Mouse (Mus musculus) forebrain, embryonic 16.5 days (tissue): ENCODE results near the gene Gpc5. TPM values are rescaled to one million over a fixed set of nuclear protein-coding genes. Genes with fewer than 3 reads are reported as not detected.

Experiments
- ATAC-seq: fragments of 200-750 bp; cut with Nextera tagmentation; 2 replicates; pipeline ENCODE4 v1.8.0; 2017; ENCODE audit warnings: mild to moderate bottlenecking, moderate library complexity
- H3K27ac ChIP-seq: fragments of 300-500 bp; sonication (generic); 2 replicates; pipeline ENCODE4 v1.5.1; 2014; ENCODE audit warnings: low read length, control low read depth
- H3K27me3 ChIP-seq: fragments of 300-500 bp; sonication (generic); replicated peaks from 2 replicates; pipeline ENCODE4 v1.6.1; 2014; ENCODE audit warnings: low read length; ENCODE audit not compliant: control insufficient read depth, insufficient read depth
- H3K36me3 ChIP-seq: fragments of 300-500 bp; sonication (generic); 2 replicates; pipeline ENCODE4 v1.6.1; 2014; ENCODE audit not compliant: control insufficient read depth, insufficient read depth
- H3K4me1 ChIP-seq: fragments of 300-500 bp; sonication (generic); replicated peaks from 2 replicates; pipeline ENCODE4 v1.6.1; 2014; ENCODE audit warnings: low read length; ENCODE audit not compliant: control insufficient read depth, insufficient read depth
- H3K4me2 ChIP-seq: fragments of 300-500 bp; sonication (generic); 2 replicates; pipeline ENCODE4 v1.6.1; 2014; ENCODE audit warnings: mild to moderate bottlenecking, low read length, control low read depth
- H3K4me3 ChIP-seq: fragments of 300-500 bp; sonication (generic); replicated peaks from 2 replicates; pipeline ENCODE4 v1.5.1; 2014; ENCODE audit warnings: mild to moderate bottlenecking, low read length, control low read depth
- H3K9ac ChIP-seq: fragments of 300-500 bp; sonication (generic); replicated peaks from 2 replicates; pipeline ENCODE4 v1.6.1; 2014; ENCODE audit warnings: low read depth, low read length, control low read depth
- H3K9me3 ChIP-seq: fragments of 300-500 bp; sonication (generic); 2 replicates; pipeline ENCODE4 v1.6.1; 2016; ENCODE audit warnings: low read length; ENCODE audit not compliant: control insufficient read depth
- WGBS: fragments of 180-500 bp; shearing (Covaris S2); extraction: QIAGEN DNeasy Blood & Tissue Kit; methylation state at CpG from one replicate; pipeline ENCODE4 v1.1.7; 2014; 5-methylcytosine and 5-hydroxymethylcytosine counted together
- polyA plus RNA-seq: library from polyadenylated mRNA; unstranded; fragments of >200 nt; fragmentation: Nextera tagmentation; extraction: Ambion mirVana; gene quantifications from 2 replicates; pipeline ENCODE4 v1.2.1, GENCODE M21; 2015

Gene Gpc5
- polyA plus RNA-seq, 1 experiment from 2014 or later: 3.1 TPM

GRCm38 (mm10) chr14:115269703-115270402 is 177.8 kb downstream of the Gpc5 start:
- WGBS: 79% methylated on average over 6 of the region's 6 CpGs
- H3K36me3 ChIP-seq: no peaks in the 10 kb centered on the region
- H3K27ac ChIP-seq: no peak overlapping the region
- ATAC-seq: peak; percentile 74
- H3K4me1 ChIP-seq: no peaks in the 10 kb centered on the region
- H3K9ac ChIP-seq: no peak overlapping the region
- no peak overlapping the region for H3K4me3 ChIP-seq
- H3K9me3 ChIP-seq: no peaks in the 10 kb centered on the region
- H3K27me3 ChIP-seq: no peaks in the 10 kb centered on the region
- H3K4me2 ChIP-seq: no peak overlapping the region

GRCm38 (mm10) chr14:115270445-115270844 is 178.4 kb downstream of the Gpc5 start:
- Histone ChIP-seq H3K9me3 (no peaks in the 10 kb centered on the region), H3K27me3 (no peaks in the 10 kb centered on the region), H3K9ac (no peak overlapping the region), H3K4me2 (no peak overlapping the region), H3K27ac (no peak overlapping the region), H3K4me3 (no peak overlapping the region), H3K36me3 (no peaks in the 10 kb centered on the region), H3K4me1 (no peaks in the 10 kb centered on the region)
- 73% methylated on average over 6 of the region's 6 CpGs for WGBS
- peak; percentile 64; the same call in 1 of the 2 replicates for ATAC-seq

- Histone ChIP-seq H3K4me3 (no peak overlapping the region), H3K9ac (no peak overlapping the region), H3K27ac (no peak overlapping the region), H3K4me2 (no peak overlapping the region), H3K36me3 (no peaks in the 10 kb centered on the region), H3K27me3 (no peaks in the 10 kb centered on the region), H3K4me1 (no peaks in the 10 kb centered on the region), H3K9me3 (no peaks in the 10 kb centered on the region)
- ATAC-seq: no peak
These were observed 190.8 kb downstream of the Gpc5 start for GRCm38 (mm10) chr14:115282782-115283181.

- Histone ChIP-seq H3K4me1 (no peaks in the 10 kb centered on the region), H3K27ac (no peak overlapping the region), H3K9me3 (no peaks in the 10 kb centered on the region), H3K27me3 (no peaks in the 10 kb centered on the region), H3K4me3 (no peak overlapping the region), H3K36me3 (no peaks in the 10 kb centered on the region), H3K9ac (no peak overlapping the region), H3K4me2 (no peak overlapping the region)
- WGBS: 89% methylated on average over 2 of the region's 2 CpGs
- ATAC-seq: no peak
These were observed 232.2 kb downstream of the Gpc5 start for GRCm38 (mm10) chr14:115324247-115324646.

- no peak overlapping the region for H3K27ac ChIP-seq
- no peaks in the 10 kb centered on the region for H3K36me3 ChIP-seq
- no peak for ATAC-seq
- H3K4me1 ChIP-seq: no peaks in the 10 kb centered on the region
- H3K27me3 ChIP-seq: no peaks in the 10 kb centered on the region
- no peak overlapping the region for H3K9ac ChIP-seq
- H3K9me3 ChIP-seq: no peaks in the 10 kb centered on the region
- WGBS: 62% methylated on average over 5 of the region's 5 CpGs
- no peak overlapping the region for H3K4me3 ChIP-seq
- H3K4me2 ChIP-seq: no peak overlapping the region
These were observed 234.4 kb downstream of the Gpc5 start for GRCm38 (mm10) chr14:115326426-115326825.

- Histone ChIP-seq H3K4me3 (no peak overlapping the region), H3K36me3 (no peaks in the 10 kb centered on the region), H3K9me3 (no peaks in the 10 kb centered on the region), H3K27me3 (no peaks in the 10 kb centered on the region), H3K4me2 (no peak overlapping the region), H3K9ac (no peak overlapping the region), H3K27ac (no peak overlapping the region), H3K4me1 (no peaks in the 10 kb centered on the region)
- 88% methylated on average over 3 of the region's 3 CpGs for WGBS
- ATAC-seq: no peak
These were observed 247.1 kb downstream of the Gpc5 start for GRCm38 (mm10) chr14:115339084-115339483.

GRCm38 (mm10) chr14:115342597-115342996 is 250.6 kb downstream of the Gpc5 start:
- no peaks in the 10 kb centered on the region for H3K4me1 ChIP-seq
- H3K27me3 ChIP-seq: no peaks in the 10 kb centered on the region
- H3K4me2 ChIP-seq: no peak overlapping the region
- no peak overlapping the region for H3K9ac ChIP-seq
- H3K27ac ChIP-seq: no peak overlapping the region
- H3K4me3 ChIP-seq: no peak overlapping the region
- H3K9me3 ChIP-seq: no peaks in the 10 kb centered on the region
- no peak for ATAC-seq
- no peaks in the 10 kb centered on the region for H3K36me3 ChIP-seq
- 76% methylated on average over 2 of the region's 2 CpGs for WGBS

- no peak overlapping the region for H3K4me3 ChIP-seq
- no peaks in the 10 kb centered on the region for H3K27me3 ChIP-seq
- no peak overlapping the region for H3K27ac ChIP-seq
- no peaks in the 10 kb centered on the region for H3K36me3 ChIP-seq
- no peak overlapping the region for H3K4me2 ChIP-seq
- H3K4me1 ChIP-seq: 0 out of 2 replicates have a peak, but pooled peaks cover 2% of the 10 kb centered on the region
- H3K9ac ChIP-seq: no peak overlapping the region
- no peaks in the 10 kb centered on the region for H3K9me3 ChIP-seq
- WGBS: 19% methylated on average over 3 of the region's 3 CpGs
- ATAC-seq: peak; percentile 57
These were observed 257.4 kb downstream of the Gpc5 start for GRCm38 (mm10) chr14:115349448-115349847.

- Histone ChIP-seq H3K36me3 (no peaks in the 10 kb centered on the region), H3K27ac (no peak overlapping the region), H3K4me2 (no peak overlapping the region), H3K27me3 (no peaks in the 10 kb centered on the region), H3K4me3 (no peak overlapping the region), H3K9me3 (no peaks in the 10 kb centered on the region), H3K9ac (no peak overlapping the region), H3K4me1 (no peaks in the 10 kb centered on the region)
- 90% methylated on average over 3 of the region's 3 CpGs for WGBS
- no peak for ATAC-seq
These were observed 273.4 kb downstream of the Gpc5 start for GRCm38 (mm10) chr14:115365320-115365935.
